ENCODE assay signal across 16 mouse cellular contexts in genomic region chr11:6523662-6524088, GRCm38 (mm10). TPM values are rescaled to one million over a fixed set of nuclear protein-coding genes. Genes with fewer than 3 reads are reported as not detected.
A peak's percentile ranks its signal among the peaks of the same experiment; 100 is the strongest.
DNase-seq lines count a peak whose midpoint lies in the region; TF ChIP-seq lines count a peak whose summit lies in the region.
"Had no signal": no experiment of that assay in that cellular context is flagged by ENCODE, and none has a peak within 500 bp of the region (broad histone marks: within the 10 kb centered on the region; RNA-seq: fewer than 3 reads in every experiment).

No protein-coding gene starts in this region.

- 65% methylated on average over 1 of the region's 1 CpGs for WGBS in heart, adult 2 months
- 24% methylated on average over 1 of the region's 1 CpGs for WGBS in spleen, adult 2 months

- H3K27me3 ChIP-seq in heart, adult 2 months (ENCODE audit: control insufficient read depth, insufficient read depth, low read length) = no peaks in the 10 kb centered on the region
- no peaks in the 10 kb centered on the region for H3K27me3 ChIP-seq in spleen, adult 2 months (ENCODE audit: control insufficient read depth, insufficient read depth, low read length)
- H3K27me3 ChIP-seq: embryonic facial prominence, embryonic 13.5 days; hindbrain, embryonic 15.5 days; kidney, embryonic 15.5 days; midbrain, embryonic 15.5 days; neural tube, embryonic 12.5 days had no signal

- no peak overlapping the region for H3K4me3 ChIP-seq in heart, adult 2 months
- no peak overlapping the region for H3K4me3 ChIP-seq in spleen, adult 2 months (ENCODE audit: extremely low read depth, insufficient read depth, insufficient read length)
- no peak overlapping the region for H3K4me3 ChIP-seq in bone marrow macrophage, adult 2 months (ENCODE audit: insufficient read depth, low read length)
- H3K4me3 ChIP-seq: embryonic facial prominence, embryonic 13.5 days; gastrocnemius, adult 2 months; hindbrain, embryonic 15.5 days; kidney, embryonic 15.5 days; midbrain, embryonic 15.5 days; neural tube, embryonic 12.5 days had no signal

- peak; percentile 19; the same call in 1 of the 2 replicates for TF ChIP-seq CTCF in heart, adult 2 months (IDR thresholded peaks at IDR 0.05)
- TF ChIP-seq CTCF in spleen, adult 2 months (IDR thresholded peaks at IDR 0.05; ENCODE audit: extremely low read depth, insufficient read depth, insufficient read length, insufficient replicate concordance) = no peak
- TF ChIP-seq CTCF in bone marrow macrophage, adult 2 months (IDR thresholded peaks at IDR 0.05; ENCODE audit: low read depth, low read length) = no peak

- intact Hi-C loops in heart, adult 2 months (cut with DNase I) = no loop called here
- intact Hi-C loops in gastrocnemius, postnatal 36 days (cut with DNase I) = no loop called here

- DNase-seq in heart, adult 2 months = no peak
- no peak for DNase-seq in heart, adult 18-20 months
- no peak for DNase-seq in spleen, adult 2 months (ENCODE audit: low read depth in 1 of 2, low spot score in 2 of 2)
- no peak for DNase-seq in spleen, postnatal 10 days (ENCODE audit: low spot score in 2 of 2)
- no peak for DNase-seq in gastrocnemius, postnatal 36 days
- no peak for DNase-seq in testis, postnatal 10 days (ENCODE audit: low spot score)
- no peak for DNase-seq in adrenal gland, postnatal 36 days
- DNase-seq: adrenal gland, postnatal 25 days; gastrocnemius, adult 2 months; heart, postnatal 14 days had no signal

- H3K27ac ChIP-seq in heart, adult 2 months = no peak overlapping the region
- H3K27ac ChIP-seq in spleen, adult 2 months (ENCODE audit: insufficient read depth, low read length) = 0 out of 2 replicates have a peak overlapping the region, but pooled peaks have one; percentile 54
- H3K27ac ChIP-seq in bone marrow macrophage, adult 2 months (ENCODE audit: insufficient read depth, low read depth, low read length) = peak overlapping the region; percentile 32
- H3K27ac ChIP-seq: embryonic facial prominence, embryonic 13.5 days; gastrocnemius, adult 2 months; hindbrain, embryonic 15.5 days; kidney, embryonic 15.5 days; midbrain, embryonic 15.5 days; neural tube, embryonic 12.5 days had no signal

- TF ChIP-seq EP300 in heart, adult 2 months (IDR thresholded peaks at IDR 0.05; ENCODE audit: insufficient read depth, low read depth, low read length) = no peak

- no peaks in the 10 kb centered on the region for H3K79me2 ChIP-seq in heart, adult 2 months (replicated peaks; ENCODE audit: control insufficient read depth, insufficient read depth, low read length)

- no peak overlapping the region for H3K9ac ChIP-seq in heart, adult 2 months (ENCODE audit: low read depth, low read length)
- H3K9ac ChIP-seq: embryonic facial prominence, embryonic 13.5 days; hindbrain, embryonic 15.5 days; kidney, embryonic 15.5 days; midbrain, embryonic 15.5 days; neural tube, embryonic 12.5 days had no signal

- H3K36me3 ChIP-seq in heart, adult 2 months (ENCODE audit: control insufficient read depth, insufficient read depth, low read length) = peaks cover 5% of the 10 kb centered on the region; the same call in 1 of the 2 replicates
- peaks cover 15% of the 10 kb centered on the region for H3K36me3 ChIP-seq in spleen, adult 2 months (ENCODE audit: control insufficient read depth, insufficient read depth, low read length)

- H3K4me1 ChIP-seq in heart, adult 2 months (ENCODE audit: control insufficient read depth, insufficient read depth, low read length) = peaks cover 2% of the 10 kb centered on the region; the same call in 1 of the 2 replicates
- H3K4me1 ChIP-seq in spleen, adult 2 months (ENCODE audit: control insufficient read depth, insufficient read depth, insufficient read length) = peaks cover 22% of the 10 kb centered on the region; the same call in 1 of the 2 replicates
- peaks cover 30% of the 10 kb centered on the region for H3K4me1 ChIP-seq in bone marrow macrophage, adult 2 months (ENCODE audit: control insufficient read depth, insufficient read depth, low read length)

- no peak for TF ChIP-seq POLR2A in heart, adult 2 months (IDR thresholded peaks at IDR 0.05; ENCODE audit: insufficient read depth, low read depth, low read length)
- TF ChIP-seq POLR2A in spleen, adult 2 months (IDR thresholded peaks at IDR 0.05; ENCODE audit: low read depth, low read length) = no peak
- TF ChIP-seq POLR2A in bone marrow macrophage, adult 2 months (IDR thresholded peaks at IDR 0.05; ENCODE audit: borderline replicate concordance, low read depth, low read length) = no peak

RNA-seq across cellular contexts. Expression of gene Myo1g, which starts 2.9 kb away (rescaled TPM):
- total RNA-seq in heart, adult 2 months (2021) = 1 to 10 TPM; 1.4 TPM
- 4.1 and 7.2 TPM in 2 replicates for polyA plus RNA-seq in heart, adult 2 months (2012; rRNA removed)
- total RNA-seq in heart, adult 18-20 months (2021) = 1 to 10 TPM; 1.6 to 2.9 TPM
- polyA plus RNA-seq in spleen, adult 2 months (2012; rRNA removed) = 187 and 218 TPM in 2 replicates
- 96.5 and 106 TPM in 2 replicates for polyA plus RNA-seq in bone marrow macrophage, adult 2 months (2012; ENCODE audit: insufficient read depth, insufficient read length, missing spikeins)
- total RNA-seq in gastrocnemius, postnatal 36 days (2021) = 1 to 10 TPM; 1.3 to 1.7 TPM
- total RNA-seq in adrenal gland, postnatal 36 days (2021) = 1 to 10 TPM; 2.0 to 2.3 TPM

RNA-seq across cellular contexts. Expression of gene Ccm2, which starts 23.0 kb away (rescaled TPM):
- 10 to 100 TPM; 25.6 to 28.5 TPM for total RNA-seq in heart, adult 2 months (2021)
- 47.8 and 54.1 TPM in 2 replicates for polyA plus RNA-seq in heart, adult 2 months (2012; rRNA removed)
- total RNA-seq in heart, adult 18-20 months (2021) = 10 to 100 TPM; 24.7 to 26.0 TPM
- 233 and 234 TPM in 2 replicates for polyA plus RNA-seq in spleen, adult 2 months (2012; rRNA removed)
- 70.8 and 88.9 TPM in 2 replicates for polyA plus RNA-seq in bone marrow macrophage, adult 2 months (2012; ENCODE audit: insufficient read depth, insufficient read length, missing spikeins)
- total RNA-seq in gastrocnemius, postnatal 36 days (2021) = 10 to 100 TPM; 24.4 to 26.6 TPM
- 10 to 100 TPM; 32.0 to 45.7 TPM for total RNA-seq in adrenal gland, postnatal 36 days (2021)

RNA-seq across cellular contexts. Expression of gene Purb, which starts 48.0 kb away (rescaled TPM):
- total RNA-seq in heart, adult 2 months (2021) = 10 to 100 TPM; 28.0 to 31.5 TPM
- polyA plus RNA-seq in heart, adult 2 months (2012; rRNA removed) = 5.0 and 9.3 TPM in 2 replicates
- total RNA-seq in heart, adult 18-20 months (2021) = 10 to 100 TPM; 29.5 to 31.0 TPM
- polyA plus RNA-seq in spleen, adult 2 months (2012; rRNA removed) = 6.3 and 8.7 TPM in 2 replicates
- 37.3 and 37.7 TPM in 2 replicates for polyA plus RNA-seq in bone marrow macrophage, adult 2 months (2012; ENCODE audit: insufficient read depth, insufficient read length, missing spikeins)
- total RNA-seq in gastrocnemius, postnatal 36 days (2021) = 10 to 100 TPM; 19.7 to 20.7 TPM
- 10 to 100 TPM; 72.5 to 82.2 TPM for total RNA-seq in adrenal gland, postnatal 36 days (2021)
